Mouse (Mus musculus) limb, embryonic 12.5 days (tissue): ENCODE results near the gene Gm13723. TPM values are rescaled to one million over a fixed set of nuclear protein-coding genes. Genes with fewer than 3 reads are reported as not detected.

ENCODE experiments used
- ATAC-seq: fragments of 200-750 bp; cut with Nextera tagmentation; 2 replicates; pipeline ENCODE4 v1.8.0; 2017; ENCODE audit warnings: low read depth, moderate TSS enrichment; ENCODE audit not compliant: insufficient number of reproducible peaks, insufficient read depth, low FRiP score, low TSS enrichment
- H3K27ac ChIP-seq: fragments of 300-500 bp; sonication (generic); 2 replicates; pipeline ENCODE4 v1.5.1; 2016; ENCODE audit warnings: mild to moderate bottlenecking, moderate library complexity
- H3K27me3 ChIP-seq: fragments of 300-500 bp; sonication (generic); 2 replicates; pipeline ENCODE4 v1.6.1; 2016; ENCODE audit warnings: mild to moderate bottlenecking, moderate library complexity
- H3K36me3 ChIP-seq: fragments of 300-500 bp; sonication (generic); 2 replicates; pipeline ENCODE4 v1.6.1; 2016; ENCODE audit warnings: mild to moderate bottlenecking, moderate library complexity
- H3K4me1 ChIP-seq: fragments of 300-500 bp; sonication (generic); replicated peaks from 2 replicates; pipeline ENCODE4 v1.6.1; 2016
- H3K4me2 ChIP-seq: fragments of 300-500 bp; sonication (generic); 2 replicates; pipeline ENCODE4 v1.6.1; 2016; ENCODE audit warnings: mild to moderate bottlenecking, moderate library complexity
- H3K4me3 ChIP-seq: fragments of 300-500 bp; sonication (generic); replicated peaks from 2 replicates; pipeline ENCODE4 v1.5.1; 2016; ENCODE audit warnings: mild to moderate bottlenecking
- H3K9ac ChIP-seq: fragments of 300-500 bp; sonication (generic); replicated peaks from 2 replicates; pipeline ENCODE4 v1.6.1; 2016; ENCODE audit warnings: mild to moderate bottlenecking, moderate library complexity
- H3K9me3 ChIP-seq: fragments of 300-500 bp; sonication (generic); 2 replicates; pipeline ENCODE4 v1.6.1; 2016; ENCODE audit warnings: mild to moderate bottlenecking, moderate library complexity
- WGBS: fragments of 180-500 bp; shearing (Covaris S2); methylation state at CpG from one replicate; pipeline ENCODE4 v1.1.7; 2016; 5-methylcytosine and 5-hydroxymethylcytosine counted together
- polyA plus RNA-seq: library from polyadenylated mRNA; unstranded; fragments of >200 nt; fragmentation: Nextera tagmentation; extraction: Ambion mirVana; gene quantifications from 2 replicates; pipeline ENCODE4 v1.2.1, GENCODE M21; 2016

Gm13723 gene
- polyA plus RNA-seq = not detected in 2 replicates

GRCm38 (mm10) chr2:86874702-86875101 lies at the start of gene Gm13723:
Gene Gm13723 (minus strand): TSS chr2:86874802.
- WGBS = 74% methylated on average over 1 of the region's 1 CpGs
- no peak for ATAC-seq

GRCm38 (mm10) chr2:86905647-86906046 lies 31.0 kb upstream of the Gm13723 start:
- Histone ChIP-seq H3K9ac (no peak overlapping the region), H3K4me1 (no peaks in the 10 kb centered on the region), H3K27me3 (no peaks in the 10 kb centered on the region), H3K27ac (no peak overlapping the region), H3K4me2 (no peak overlapping the region), H3K36me3 (no peaks in the 10 kb centered on the region), H3K4me3 (no peak overlapping the region), H3K9me3 (no peaks in the 10 kb centered on the region)
- no peak for ATAC-seq
- 94% methylated on average over 2 of the region's 2 CpGs for WGBS

More at GRCm38 (mm10) chr2:86874702-86875101, at the start of gene Gm13723:
- Histone ChIP-seq H3K4me3 (no peak within 1 kb of the TSS), H3K36me3 (no peaks in the 10 kb centered on the region), H3K9me3 (no peaks in the 10 kb centered on the region), H3K4me1 (no peaks in the 10 kb centered on the region), H3K9ac (no peak within 1 kb of the TSS), H3K27ac (no peak within 1 kb of the TSS), H3K4me2 (no peak within 1 kb of the TSS), H3K27me3 (no peaks in the 10 kb centered on the region)

DNA sequence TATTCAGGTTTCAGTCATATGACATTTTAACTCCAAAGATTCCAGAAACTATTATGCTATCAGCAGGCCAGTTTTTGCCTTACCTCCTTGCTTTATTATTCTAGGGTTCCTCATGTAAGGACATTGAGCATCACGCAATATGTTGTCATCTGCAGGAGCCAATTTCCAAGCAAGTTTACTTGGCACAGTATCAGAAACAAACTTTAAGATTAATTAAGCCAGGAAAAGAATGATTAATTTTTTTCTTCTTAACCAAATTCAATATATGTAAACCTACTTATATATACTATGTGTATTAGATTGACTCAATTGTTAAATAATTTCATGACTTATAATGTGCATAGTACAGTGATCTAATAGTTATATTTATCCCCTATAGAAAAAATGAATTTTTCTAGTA lies 17.5 kb upstream of the Gm13723 start, which contains the start of gene Olfr1097:
Gene Olfr1097, minus strand, starts transcription at position 101 of the 400 bp plus-strand sequence.
- H3K27me3 ChIP-seq = no peaks in the 10 kb centered on the region
- ATAC-seq = no peak

DNA sequence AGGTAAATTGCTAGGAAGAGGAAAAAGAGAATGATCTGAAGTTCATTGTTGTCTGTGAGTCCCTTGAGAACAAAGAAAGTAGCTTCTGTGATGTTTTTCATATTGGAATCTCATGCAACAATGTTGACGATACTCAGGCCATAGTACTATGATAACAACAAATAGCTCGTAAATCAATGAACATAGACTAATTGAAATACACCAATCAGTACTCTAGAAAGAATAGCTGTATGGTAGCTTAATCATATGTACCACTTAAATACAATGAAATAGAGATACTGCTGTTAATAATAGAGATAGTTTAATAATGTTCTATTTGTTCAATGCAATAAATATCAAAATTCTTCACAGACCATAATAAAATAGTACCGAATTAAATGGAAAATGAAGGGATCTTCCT lies 23.0 kb downstream of the Gm13723 start, which contains the start of gene Olfr1095:
Gene Olfr1095, minus strand, starts transcription at position 101 of the 400 bp plus-strand sequence.
- no peak for ATAC-seq
- H3K27ac ChIP-seq = no peak within 1 kb of the TSS
- H3K4me2 ChIP-seq = no peak within 1 kb of the TSS
- H3K36me3 ChIP-seq = no peaks in the 10 kb centered on the region
- H3K4me1 ChIP-seq = no peaks in the 10 kb centered on the region
- no peak within 1 kb of the TSS for H3K4me3 ChIP-seq
- H3K27me3 ChIP-seq = no peaks in the 10 kb centered on the region
- no peak within 1 kb of the TSS for H3K9ac ChIP-seq
- 92% methylated on average over 3 of the region's 3 CpGs for WGBS
- no peaks in the 10 kb centered on the region for H3K9me3 ChIP-seq

More for the DNA sequence above, 17.5 kb upstream of the Gm13723 start, which contains the start of gene Olfr1097:
- WGBS = 94% methylated on average over 1 of the region's 1 CpGs
- H3K36me3 ChIP-seq = no peaks in the 10 kb centered on the region
- H3K4me1 ChIP-seq = no peaks in the 10 kb centered on the region
- no peaks in the 10 kb centered on the region for H3K9me3 ChIP-seq
- no peak within 1 kb of the TSS for H3K27ac ChIP-seq
- no peak within 1 kb of the TSS for H3K4me2 ChIP-seq
- H3K4me3 ChIP-seq = no peak within 1 kb of the TSS
- H3K9ac ChIP-seq = no peak within 1 kb of the TSS

GRCm38 (mm10) chr2:86824363-86824762 lies 50.2 kb downstream of the Gm13723 start, which contains the start of gene Olfr1094:
Gene Olfr1094 (plus strand): TSS chr2:86824663.
- Histone ChIP-seq H3K27ac (no peak within 1 kb of the TSS), H3K4me2 (no peak within 1 kb of the TSS), H3K9ac (no peak within 1 kb of the TSS), H3K9me3 (no peaks in the 10 kb centered on the region; the same call in 1 of the 2 replicates), H3K27me3 (no peaks in the 10 kb centered on the region), H3K4me3 (no peak within 1 kb of the TSS), H3K4me1 (no peaks in the 10 kb centered on the region), H3K36me3 (no peaks in the 10 kb centered on the region)
- ATAC-seq = no peak

Other genes with a start within 250 kb of the Gm13723 start
- gene Olfr1084, start 235.1 kb downstream of the Gm13723 start, polyA plus RNA-seq = not detected in 2 replicates
- not detected in 2 replicates for gene Olfr1085, start 212.8 kb downstream of the Gm13723 start, polyA plus RNA-seq
- not detected in 2 replicates for gene Olfr1086, start 194.7 kb downstream of the Gm13723 start, polyA plus RNA-seq
- gene Olfr1087, start 176.4 kb downstream of the Gm13723 start, polyA plus RNA-seq = not detected in 2 replicates
- not detected in 2 replicates for gene Olfr1089, start 141.1 kb downstream of the Gm13723 start, polyA plus RNA-seq
- not detected in 2 replicates for gene Olfr1090, start 115.8 kb downstream of the Gm13723 start, polyA plus RNA-seq
- not detected in 2 replicates for gene Olfr1093, start 92.3 kb downstream of the Gm13723 start, polyA plus RNA-seq
- gene Olfr141, start 64.8 kb downstream of the Gm13723 start, polyA plus RNA-seq = not detected in 2 replicates
- not detected in 2 replicates for gene Olfr1094, start 50.1 kb downstream of the Gm13723 start, polyA plus RNA-seq
- not detected in 2 replicates for gene Olfr1095, start 23.1 kb downstream of the Gm13723 start, polyA plus RNA-seq
- gene Olfr1097, start 17.4 kb upstream of the Gm13723 start, polyA plus RNA-seq = not detected in 2 replicates
- gene Olfr1098, start 49.7 kb upstream of the Gm13723 start, polyA plus RNA-seq = not detected in 2 replicates
- not detected in 2 replicates for gene Olfr1099, start 85.9 kb upstream of the Gm13723 start, polyA plus RNA-seq
- not detected in 2 replicates for gene Olfr1100, start 105.2 kb upstream of the Gm13723 start, polyA plus RNA-seq
- not detected in 2 replicates for gene Olfr1101, start 116.4 kb upstream of the Gm13723 start, polyA plus RNA-seq
- gene Olfr1102, start 123.6 kb upstream of the Gm13723 start, polyA plus RNA-seq = not detected in 2 replicates
- gene Olfr1104, start 152.3 kb upstream of the Gm13723 start, polyA plus RNA-seq = not detected in 2 replicates
- not detected in 2 replicates for gene Olfr1105, start 161.7 kb upstream of the Gm13723 start, polyA plus RNA-seq
- not detected in 2 replicates for gene Olfr1106, start 177.5 kb upstream of the Gm13723 start, polyA plus RNA-seq
- not detected in 2 replicates for gene Olfr1107, start 201.0 kb upstream of the Gm13723 start, polyA plus RNA-seq
- gene Olfr1109, start 221.2 kb upstream of the Gm13723 start, polyA plus RNA-seq = not detected in 2 replicates
- not detected in 2 replicates for gene Olfr259, start 239.8 kb upstream of the Gm13723 start, polyA plus RNA-seq